Mouse (Mus musculus) MN1 (cell line): Measurements from ENCODE around the gene Mta1.

Source experiments
- DNase-seq: peaks from one replicate; pipeline ENCODE4 v3.0.0-alpha.2; 2016; ENCODE audit warnings: low spot score

The Mta1 gene

DNA sequence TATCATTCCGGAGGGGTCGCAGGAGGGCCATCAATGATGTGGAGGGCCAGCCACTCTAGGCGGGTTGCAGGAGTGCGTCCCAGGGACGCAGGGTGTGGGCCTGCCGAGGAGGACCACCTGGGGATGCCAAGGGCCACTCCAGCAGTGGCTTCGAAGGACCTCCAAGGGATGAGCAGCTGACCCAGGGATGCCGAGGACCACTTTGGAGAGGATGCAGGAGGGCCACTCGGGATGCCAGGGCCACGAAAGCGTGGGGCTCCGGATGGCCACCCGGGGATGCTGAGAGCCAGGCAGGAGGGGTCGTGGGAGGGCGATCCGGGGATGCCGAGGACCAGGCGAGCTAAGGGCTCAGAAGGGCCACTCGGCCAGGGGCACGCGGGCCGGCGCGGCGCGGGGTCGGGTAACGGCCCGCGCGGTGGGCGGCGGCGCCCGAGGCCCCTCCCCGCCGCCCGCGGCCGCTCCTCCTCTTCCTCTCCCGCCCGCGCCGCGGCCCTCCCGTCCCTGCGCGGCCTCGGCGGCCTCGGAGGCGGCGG lies at the start of gene Mta1:
Gene Mta1 (plus strand): TSS at position 530 of the 533 bp plus-strand sequence.
- peak; percentile 43 for DNase-seq

DNA sequence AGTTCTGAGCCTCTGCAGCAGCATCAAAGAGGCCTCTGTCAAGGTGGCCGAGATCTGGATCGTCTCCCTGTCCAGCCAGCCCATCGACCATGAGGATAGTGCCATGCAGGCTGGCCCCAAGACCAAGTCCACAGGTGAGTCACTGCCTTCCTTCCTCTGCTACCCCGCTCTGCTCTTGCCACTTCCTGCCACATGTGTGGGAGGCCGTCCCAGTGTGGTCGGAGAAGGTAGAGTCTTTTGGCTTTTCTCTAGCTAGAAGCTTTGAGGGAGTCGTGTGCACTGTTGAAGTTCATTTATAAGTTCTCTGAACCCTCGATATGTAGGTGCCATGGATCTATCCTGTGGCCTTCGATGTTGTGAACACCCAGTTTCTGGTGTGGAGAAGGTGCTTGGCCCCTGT lies 48.2 kb upstream of the Mta1 start:
- DNase-seq, result no peak

- no peak for DNase-seq
Observed at GRCm38 (mm10) chr12:113050671-113051070, 47.4 kb upstream of the Mta1 start.

- no peak for DNase-seq
Observed at GRCm38 (mm10) chr12:113051628-113052403, 46.3 kb upstream of the Mta1 start.

DNA sequence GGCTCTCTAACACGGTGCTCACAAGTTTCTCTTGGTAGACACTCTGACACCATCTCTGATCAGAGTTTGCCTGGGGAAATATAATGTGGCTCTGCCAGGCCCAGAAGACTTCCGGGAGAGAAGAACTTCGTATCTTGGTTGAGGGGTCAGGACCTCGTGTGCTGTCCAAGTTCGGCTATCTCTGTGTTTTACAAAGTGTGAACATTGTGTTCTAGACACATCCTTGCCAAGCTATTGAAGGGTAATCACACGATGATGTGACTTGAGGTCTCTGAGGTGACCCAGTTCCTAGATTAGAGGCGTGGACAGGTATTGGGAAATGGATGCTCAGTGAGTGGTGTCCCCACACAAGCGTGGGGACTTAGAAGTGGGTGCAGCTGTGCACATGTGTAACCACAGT lies 42.0 kb upstream of the Mta1 start:
- DNase-seq, result no peak

DNA sequence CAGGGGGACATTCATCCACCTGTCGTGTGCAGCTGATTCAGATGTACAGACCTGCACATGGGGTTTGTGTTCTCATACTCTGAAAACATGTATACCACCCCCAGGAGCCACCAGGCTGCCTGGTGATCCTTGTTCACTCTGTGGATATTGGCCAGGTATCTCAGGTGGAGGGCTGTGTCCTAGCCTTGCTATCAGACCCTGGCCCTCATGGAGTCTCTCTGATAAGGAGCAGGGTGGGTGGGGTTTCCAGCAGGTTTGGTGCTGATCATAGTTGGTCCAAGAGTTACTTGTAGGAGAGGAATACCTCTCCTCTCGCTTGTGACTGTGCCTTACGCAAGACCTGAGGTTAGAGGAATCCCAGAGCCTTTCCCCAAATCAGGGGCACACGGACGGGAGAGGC lies 37.9 kb upstream of the Mta1 start:
- no peak for DNase-seq

GRCm38 (mm10) chr12:113061606-113062005 lies 36.5 kb upstream of the Mta1 start:
- no peak for DNase-seq

DNA sequence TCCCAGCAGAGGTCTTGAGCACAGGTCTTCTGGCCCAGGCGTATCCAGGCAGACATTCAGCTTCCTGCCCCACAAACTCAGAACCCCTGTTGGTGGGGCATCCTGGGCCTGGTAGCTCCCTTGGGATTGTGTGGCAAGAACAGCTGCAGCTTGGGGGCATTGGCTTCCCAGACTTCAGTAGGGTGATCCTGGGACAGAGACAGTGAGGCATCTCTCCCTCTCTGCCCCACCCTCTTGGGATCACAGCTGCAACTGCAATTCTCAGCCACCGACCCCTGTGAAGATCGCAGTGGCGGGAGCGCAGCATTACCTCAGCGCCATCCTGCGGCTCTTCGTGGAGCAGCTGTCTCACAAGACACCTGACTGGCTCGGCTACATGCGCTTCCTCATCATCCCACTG lies 35.9 kb upstream of the Mta1 start:
- DNase-seq, result no peak

DNA sequence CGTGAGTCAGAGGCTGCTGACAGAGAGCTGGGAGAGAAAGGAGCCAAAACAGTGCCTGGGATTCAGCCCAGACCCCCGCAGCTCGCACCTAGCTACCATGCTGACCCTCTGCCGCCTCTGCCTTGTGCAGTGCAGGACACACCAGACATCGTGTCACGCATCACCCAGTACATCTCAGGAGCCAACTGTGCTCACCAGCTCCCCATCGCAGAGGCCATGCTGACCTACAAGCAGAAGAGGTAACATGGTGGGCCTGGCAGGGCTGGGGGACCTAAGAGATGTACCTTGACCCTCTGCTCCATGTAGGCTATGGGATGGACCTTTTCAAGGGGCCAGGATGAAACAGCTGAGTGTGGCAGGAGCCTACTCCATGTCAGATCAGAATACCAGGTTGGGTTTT lies 34.4 kb upstream of the Mta1 start:
- DNase-seq, result no peak

GRCm38 (mm10) chr12:113068002-113068401 lies 30.1 kb upstream of the Mta1 start:
- DNase-seq, result no peak

DNA sequence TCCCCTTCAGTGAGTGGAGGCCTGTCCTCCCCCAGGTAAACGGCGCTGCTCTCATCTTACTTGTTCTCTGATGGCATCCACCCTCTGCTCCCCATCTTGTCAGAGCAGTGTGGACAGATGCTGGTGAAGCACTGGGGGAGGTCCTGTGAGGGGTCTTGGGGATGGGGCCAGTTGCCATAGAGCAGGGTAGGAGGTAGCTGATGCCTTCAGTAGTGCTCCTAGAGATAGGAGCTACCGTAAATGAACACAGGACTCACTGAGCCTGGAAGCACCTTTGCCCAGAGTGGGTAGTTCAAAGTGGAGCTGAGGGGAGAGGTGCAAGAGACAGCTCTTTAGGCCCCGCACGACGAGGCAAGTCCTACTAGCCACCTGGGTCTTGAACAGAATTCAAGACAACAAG lies 28.7 kb upstream of the Mta1 start:
- DNase-seq, result no peak

DNA sequence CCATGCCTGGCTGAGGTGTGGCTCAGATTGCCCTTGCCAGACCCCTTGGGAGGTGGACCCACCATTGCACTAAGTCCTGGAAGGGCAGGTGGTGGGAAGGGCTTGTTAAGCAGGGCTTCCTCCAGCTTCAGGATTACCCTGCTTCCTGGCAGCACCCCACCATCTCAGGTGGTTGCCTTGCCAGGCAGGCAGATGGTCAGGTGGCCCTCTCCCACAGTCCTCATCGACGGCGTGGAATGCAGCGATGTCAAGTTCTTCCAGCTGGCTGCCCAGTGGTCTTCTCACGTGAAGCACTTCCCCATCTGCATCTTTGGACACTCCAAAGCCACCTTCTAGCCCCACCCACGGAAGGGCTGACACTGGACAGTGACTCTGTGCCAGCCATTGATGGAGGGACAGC lies 26.8 kb upstream of the Mta1 start:
- no peak for DNase-seq

- no peak for DNase-seq
Observed at GRCm38 (mm10) chr12:113071827-113072226, 26.3 kb upstream of the Mta1 start.

GRCm38 (mm10) chr12:113073420-113074328 lies 24.4 kb upstream of the Mta1 start:
- DNase-seq, result peak; percentile 15

DNA sequence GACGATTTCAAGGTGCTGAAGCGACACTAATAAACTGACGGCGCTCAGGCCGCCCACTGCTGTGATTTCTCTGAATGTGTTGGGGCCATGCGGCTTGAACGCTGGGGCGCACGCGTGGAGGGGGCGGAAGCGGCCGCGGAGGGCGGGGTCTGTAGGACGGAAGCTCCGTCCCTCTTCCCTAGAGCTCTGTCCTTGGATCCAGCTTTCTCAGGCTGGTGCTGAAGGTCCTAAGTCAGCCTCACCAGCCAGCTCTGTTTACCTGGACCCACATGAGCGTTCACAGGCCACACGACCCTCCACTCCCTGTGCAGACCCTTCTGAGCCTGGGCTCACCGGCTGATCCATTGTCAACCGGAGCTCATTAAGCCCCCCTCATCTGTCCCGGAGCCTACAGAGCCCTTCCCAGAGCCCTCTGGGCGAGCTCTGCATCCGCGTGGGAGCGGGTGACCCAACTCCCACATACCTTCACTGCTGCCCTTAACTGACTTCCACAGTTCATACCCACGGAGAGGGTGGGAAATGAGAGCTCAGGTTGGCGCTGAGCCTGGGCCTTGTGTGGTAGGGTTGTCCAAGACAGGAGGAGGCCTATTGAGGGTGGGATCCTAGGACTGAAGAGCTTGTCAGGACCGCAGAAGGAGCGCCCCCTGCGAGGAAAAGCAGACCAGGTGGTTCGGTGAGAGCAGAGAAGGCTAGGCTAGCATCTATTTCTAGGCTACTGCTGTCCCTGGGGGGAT lies 23.6 kb upstream of the Mta1 start, which contains the start of gene Tex22:
Gene Tex22 (plus strand): TSS at position 174 of the 734 bp plus-strand sequence.
- peak; percentile 79 for DNase-seq

GRCm38 (mm10) chr12:113075063-113075454 lies 23.0 kb upstream of the Mta1 start:
- peak; percentile 84 for DNase-seq

DNA sequence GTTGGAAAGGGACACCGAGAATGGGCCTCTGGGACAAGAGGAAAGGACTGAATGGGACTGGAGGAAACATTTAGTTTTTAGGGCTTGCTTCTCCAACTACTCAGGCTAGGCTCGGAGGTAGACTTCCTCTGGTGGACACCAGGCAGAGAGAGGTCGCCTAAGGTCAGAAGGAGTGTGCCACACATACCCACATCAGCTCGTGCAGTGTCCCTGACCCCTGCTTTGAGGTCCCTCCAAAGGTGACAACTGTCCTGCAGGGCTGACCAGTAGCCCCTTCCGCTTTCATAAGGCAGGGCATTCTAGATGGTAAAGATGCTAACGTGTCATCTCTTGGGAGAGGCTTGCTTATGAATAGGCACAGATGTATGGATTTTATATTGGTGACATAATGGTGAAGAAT lies 22.6 kb upstream of the Mta1 start:
- DNase-seq, result no peak

- peak; percentile 16 for DNase-seq
Observed at GRCm38 (mm10) chr12:113087276-113087675, 10.8 kb upstream of the Mta1 start.

DNA sequence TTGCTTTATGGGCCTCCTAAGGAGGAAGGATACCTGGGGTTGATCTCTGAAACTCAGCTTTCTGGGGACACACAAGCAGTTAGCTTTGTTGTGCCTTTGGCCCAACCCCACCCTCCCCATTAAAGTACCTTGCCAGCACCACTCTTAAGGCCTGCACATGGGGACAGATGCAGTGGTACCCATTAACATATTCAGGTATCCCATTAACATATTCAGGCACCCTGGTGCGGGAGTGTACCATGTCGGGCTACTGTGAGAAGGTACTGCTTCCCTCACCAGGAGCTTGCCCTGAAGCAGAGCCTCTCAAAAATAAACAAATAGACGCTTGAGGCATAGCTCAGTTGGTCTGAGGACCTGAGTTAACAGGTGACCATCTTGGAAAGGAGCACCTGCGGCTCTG lies 10.1 kb upstream of the Mta1 start:
- no peak for DNase-seq

DNA sequence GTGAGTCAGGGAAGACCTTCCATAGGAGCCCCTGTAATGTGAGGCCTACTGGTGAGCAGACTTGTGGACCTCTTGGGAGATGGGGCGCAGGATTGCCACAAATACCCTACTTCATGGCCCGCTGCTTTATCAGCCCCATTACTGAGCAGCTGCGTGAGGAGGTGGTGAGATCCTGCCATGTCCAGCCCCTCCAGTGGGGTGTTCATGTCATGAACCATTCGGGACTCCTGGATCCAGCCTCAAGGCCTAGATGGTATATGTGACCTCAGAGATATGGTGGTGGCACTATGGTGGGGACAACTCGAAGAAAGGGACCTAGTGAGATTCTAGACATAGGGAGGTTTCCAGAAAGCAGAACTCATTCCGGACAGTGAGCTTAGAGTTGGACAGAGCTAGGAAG lies 9.0 kb upstream of the Mta1 start:
- no peak for DNase-seq

GRCm38 (mm10) chr12:113090053-113090452 lies 8.0 kb upstream of the Mta1 start:
- DNase-seq, result no peak

- DNase-seq, result no peak
Observed at GRCm38 (mm10) chr12:113097040-113097439, 1.0 kb upstream of the Mta1 start.
